Mouse (Mus musculus): ENCODE measurements around the gene Kctd12b.

- TF ChIP-seq CTCF (IDR thresholded peaks at IDR 0.05; ENCODE audit: borderline replicate concordance, extremely low read depth, insufficient read depth, insufficient read length) (no peak), POLR2A (IDR thresholded peaks at IDR 0.05; ENCODE audit: borderline replicate concordance, extremely low read depth, insufficient read depth, insufficient read length, poor library complexity, severe bottlenecking) (no peak)
Observed at GRCm38 (mm10) chrX:153723110-153723916, 27.1 kb upstream of the Kctd12b start, which contains the start of gene Nbdy.
